Mouse (Mus musculus) heart, adult 2 months (tissue): ENCODE measurements around the gene Zswim3.

Source experiments
- CTCF ChIP-seq: fragments of 200-600 bp; IDR thresholded peaks from 2 replicates; pipeline ENCODE4 v1.8.1; 2022; ENCODE audit warnings: antibody characterized with exemption, mild to moderate bottlenecking, moderate library complexity
- POLR2A ChIP-seq: fragments of 200-500 bp; IDR thresholded peaks from 2 replicates; pipeline ENCODE4 v1.6.1; 2011; ENCODE audit warnings: mild to moderate bottlenecking, low read depth, low read length, control low read depth; ENCODE audit not compliant: insufficient read depth

- TF ChIP-seq POLR2A (no peak), CTCF (no peak)
Observed at GRCm38 (mm10) chr2:164761502-164761901, 43.4 kb upstream of the Zswim3 start.
